Mouse (Mus musculus) olfactory bulb, adult 2 months (tissue): ENCODE measurements around the gene Tbl1xr1. TPM values are rescaled to one million over a fixed set of nuclear protein-coding genes. Genes with fewer than 3 reads are reported as not detected.

Experiments
- H3K27ac ChIP-seq: fragments of 200-500 bp; 2 replicates; pipeline ENCODE4 v1.5.1; 2012; ENCODE audit warnings: low read depth, low read length; ENCODE audit not compliant: insufficient read depth
- H3K4me1 ChIP-seq: fragments of 200-500 bp; 2 replicates; pipeline ENCODE4 v1.6.1; 2012; ENCODE audit warnings: low read length; ENCODE audit not compliant: control insufficient read depth, insufficient read depth
- H3K4me3 ChIP-seq: fragments of 200-500 bp; 2 replicates; pipeline ENCODE4 v1.5.1; 2012; ENCODE audit warnings: mild to moderate bottlenecking, low read depth, low read length, moderate library complexity; ENCODE audit not compliant: insufficient read depth
- CTCF ChIP-seq: fragments of 200-500 bp; IDR thresholded peaks from 2 replicates; pipeline ENCODE4 v1.5.1; 2012; ENCODE audit warnings: low read depth, mild to moderate bottlenecking, low read length, moderate library complexity; ENCODE audit not compliant: insufficient read depth
- POLR2A ChIP-seq: fragments of 200-500 bp; IDR thresholded peaks from 2 replicates; pipeline ENCODE4 v1.6.1; 2012; ENCODE audit warnings: mild to moderate bottlenecking, low read depth, low read length, moderate library complexity; ENCODE audit not compliant: insufficient read depth
- WGBS: fragments of 180-500 bp; shearing (Covaris S2); methylation state at CpG from one replicate; pipeline ENCODE4 v1.1.7; 2018; 5-methylcytosine and 5-hydroxymethylcytosine counted together
- polyA plus RNA-seq: library from polyadenylated mRNA; stranded (reverse); fragments of >200 nt; gene quantifications from 2 replicates; pipeline ENCODE4 v1.2.4, GENCODE M21; 2012; ENCODE audit warnings: low replicate concordance; ENCODE audit not compliant: missing spikeins, insufficient read depth, insufficient read length

Gene Tbl1xr1
- polyA plus RNA-seq, 1 experiment, result not detected

DNA sequence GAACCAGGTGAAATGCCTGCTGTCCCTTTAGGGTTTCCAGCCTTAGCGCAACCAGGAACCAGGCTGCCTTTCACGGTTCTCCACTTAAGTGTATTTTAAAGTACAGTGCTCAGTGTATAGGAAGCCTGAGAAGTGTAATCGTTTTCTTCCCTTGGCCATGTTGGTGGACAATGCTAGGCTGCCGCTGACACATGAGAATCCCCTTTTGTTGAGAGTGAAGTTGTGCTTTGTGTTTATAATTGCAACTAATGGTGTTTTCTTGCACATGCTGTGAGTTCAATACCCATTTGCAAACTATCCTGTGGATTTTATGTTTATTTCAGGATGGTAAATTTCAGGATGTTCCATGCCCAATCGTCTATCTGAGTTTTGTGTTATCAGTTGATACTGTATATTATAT, 146.6 kb downstream of the Tbl1xr1 start:
- TF ChIP-seq POLR2A (no peak), CTCF (no peak)
- WGBS, result 85% methylated on average over 5 of the region's 5 CpGs

DNA sequence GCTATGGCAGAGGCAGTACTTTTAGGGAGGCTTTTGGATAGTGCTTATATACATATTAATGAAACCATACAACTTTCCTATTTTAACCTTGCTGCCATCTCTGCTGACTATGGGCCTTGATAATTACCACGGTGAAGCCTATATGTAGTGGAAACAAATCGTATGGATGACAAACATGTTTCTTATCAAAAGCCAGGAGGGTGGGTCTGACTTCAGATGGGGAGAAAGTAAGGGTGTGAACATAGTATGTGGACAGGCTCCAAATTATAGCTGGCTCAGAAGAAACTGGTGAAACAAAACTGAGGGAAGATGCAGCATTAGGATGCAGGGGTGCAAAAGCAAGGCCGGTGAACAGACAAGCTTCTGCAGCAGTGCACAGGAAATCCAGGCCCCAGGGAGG, 151.6 kb downstream of the Tbl1xr1 start:
- Histone ChIP-seq H3K27ac (no peak overlapping the region), H3K4me1 (no peaks in the 10 kb centered on the region), H3K4me3 (no peak overlapping the region)
- TF ChIP-seq CTCF, result no peak
- WGBS, result 85% methylated on average over 3 of the region's 3 CpGs

More for the DNA sequence above, 146.6 kb downstream of the Tbl1xr1 start:
- no peaks in the 10 kb centered on the region for H3K4me1 ChIP-seq
- no peak overlapping the region for H3K27ac ChIP-seq
- H3K4me3 ChIP-seq, result no peak overlapping the region

DNA sequence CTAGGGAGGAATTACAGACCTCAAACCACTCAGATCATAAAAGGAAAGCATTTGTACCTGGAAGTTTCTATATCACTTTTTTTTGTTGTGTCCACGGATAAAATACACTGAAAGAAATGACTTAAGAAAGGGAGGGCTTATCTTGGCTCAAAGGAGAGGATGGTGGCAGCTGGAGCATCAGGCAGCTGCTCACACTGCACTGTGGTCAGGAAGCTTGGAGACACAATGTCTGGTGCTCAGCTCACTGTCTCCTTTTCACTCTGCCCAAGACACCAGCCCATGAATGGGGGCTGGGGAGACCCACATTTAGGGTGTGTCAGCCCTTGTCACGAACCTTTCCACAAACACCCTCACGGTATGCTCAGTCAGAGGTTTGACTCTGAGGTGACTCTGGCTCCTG, 154.2 kb downstream of the Tbl1xr1 start:
- TF ChIP-seq POLR2A (no peak), CTCF (no peak)
- no peak overlapping the region for H3K4me3 ChIP-seq
- no peaks in the 10 kb centered on the region for H3K4me1 ChIP-seq
- WGBS, result 65% methylated on average over 3 of the region's 3 CpGs
- H3K27ac ChIP-seq, result no peak overlapping the region

DNA sequence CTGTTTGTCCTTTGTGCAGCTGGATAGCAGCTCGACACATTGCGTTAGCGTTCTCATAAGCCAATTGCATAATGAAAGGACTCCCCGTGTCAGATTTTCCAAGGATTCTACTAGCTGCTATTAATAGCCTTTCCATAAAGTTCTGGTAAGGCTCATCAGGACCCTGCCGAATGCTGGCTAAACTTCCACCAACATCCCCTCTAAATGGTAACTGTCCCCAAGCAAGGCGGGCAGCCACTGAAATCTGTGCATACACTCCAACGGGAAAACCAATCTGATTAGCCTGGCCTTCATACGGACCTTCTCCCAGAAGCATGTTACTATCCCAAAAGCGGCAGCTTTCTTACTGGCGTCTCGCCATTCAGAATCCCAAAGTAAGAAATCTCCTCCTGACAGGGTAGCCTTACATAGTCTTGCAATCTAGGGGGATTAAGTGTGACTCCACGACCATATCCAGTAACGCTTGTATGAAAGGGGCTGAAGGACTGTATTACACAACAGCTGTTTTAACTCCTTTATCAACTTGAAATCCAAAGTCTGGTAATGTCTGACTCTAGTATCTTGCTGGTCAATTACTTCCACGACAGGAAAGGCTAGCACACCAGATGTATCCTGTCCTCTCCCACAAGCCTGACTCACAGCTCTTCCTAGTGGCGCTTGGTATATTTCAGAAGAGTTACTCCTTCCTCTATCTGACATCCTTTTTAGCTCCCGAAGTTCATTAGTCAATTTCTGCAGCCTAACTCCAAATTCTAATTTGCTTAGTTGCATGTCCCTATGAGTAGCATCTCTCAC, 161.9 kb downstream of the Tbl1xr1 start:
- no peak for TF ChIP-seq CTCF
- no peak for TF ChIP-seq POLR2A
- no peak overlapping the region for H3K4me3 ChIP-seq
- H3K4me1 ChIP-seq, result no peaks in the 10 kb centered on the region
- no peak overlapping the region for H3K27ac ChIP-seq
- WGBS, result 91% methylated on average over 16 of the region's 16 CpGs
